In genomic region chr9:13315393-13315792, GRCm38 (mm10) we compare ENCODE assay signal across 15 mouse cellular contexts. TPM values are rescaled to one million over a fixed set of nuclear protein-coding genes. Genes with fewer than 3 reads are reported as not detected.
DNase-seq lines count a peak whose midpoint lies in the region; ATAC-seq and TF ChIP-seq lines count a peak whose summit lies in the region.
"Had no signal": no experiment of that assay in that cellular context is flagged by ENCODE, and none has a peak within 500 bp of the region (broad histone marks: within the 10 kb centered on the region; RNA-seq: fewer than 3 reads in every experiment).

No protein-coding gene starts in this region.

- no peak overlapping the region for H3K4me2 ChIP-seq in embryonic facial prominence, embryonic 14.5 days (ENCODE audit: low read depth, low read length)
- H3K4me2 ChIP-seq in limb, embryonic 15.5 days, result no peak overlapping the region
- H3K4me2 ChIP-seq: forebrain, embryonic 12.5 days; liver, embryonic 11.5 days; midbrain, embryonic 13.5 days had no signal

- 0 out of 2 replicates have a peak, but pooled peaks cover 3% of the 10 kb centered on the region for H3K4me1 ChIP-seq in kidney, adult 2 months (ENCODE audit: control insufficient read depth, insufficient read depth, low read length)
- peaks cover 17% of the 10 kb centered on the region; the same call in 1 of the 2 replicates for H3K4me1 ChIP-seq in embryonic facial prominence, embryonic 14.5 days (ENCODE audit: control insufficient read depth, insufficient read depth, low read length)
- peaks cover 17% of the 10 kb centered on the region for H3K4me1 ChIP-seq in limb, embryonic 15.5 days

- H3K9ac ChIP-seq in embryonic facial prominence, embryonic 14.5 days (ENCODE audit: low read depth, low read length), result no peak overlapping the region
- H3K9ac ChIP-seq in limb, embryonic 15.5 days, result no peak overlapping the region
- H3K9ac ChIP-seq: forebrain, embryonic 12.5 days; midbrain, embryonic 13.5 days had no signal

- 60% methylated on average over 5 of the region's 5 CpGs for WGBS in kidney, adult 2 months
- 59% methylated on average over 5 of the region's 5 CpGs for WGBS in embryonic facial prominence, embryonic 14.5 days
- 60% methylated on average over 5 of the region's 5 CpGs for WGBS in limb, embryonic 15.5 days

- no peak for TF ChIP-seq POLR2A in kidney, adult 2 months (IDR thresholded peaks at IDR 0.05; ENCODE audit: low read depth, low read length)

- no peaks in the 10 kb centered on the region for H3K27me3 ChIP-seq in kidney, adult 2 months (replicated peaks; ENCODE audit: control insufficient read depth, insufficient read depth, low read length)
- no peaks in the 10 kb centered on the region for H3K27me3 ChIP-seq in embryonic facial prominence, embryonic 14.5 days (replicated peaks; ENCODE audit: control insufficient read depth, insufficient read depth, low read length)
- no peaks in the 10 kb centered on the region for H3K27me3 ChIP-seq in limb, embryonic 15.5 days
- H3K27me3 ChIP-seq: forebrain, embryonic 12.5 days; midbrain, embryonic 13.5 days; Patski had no signal

- H3K4me3 ChIP-seq in kidney, adult 2 months (ENCODE audit: insufficient read depth, low read depth, low read length), result no peak overlapping the region
- no peak overlapping the region for H3K4me3 ChIP-seq in embryonic facial prominence, embryonic 14.5 days (ENCODE audit: low read depth, low read length)
- H3K4me3 ChIP-seq in limb, embryonic 15.5 days, result no peak overlapping the region
- H3K4me3 ChIP-seq: forebrain, embryonic 12.5 days; midbrain, embryonic 13.5 days; myocyte had no signal

- peak; percentile 81 for DNase-seq in heart, adult 11 months
- no peak for DNase-seq in heart, postnatal 25 days (ENCODE audit: low spot score)
- DNase-seq in kidney, adult 2 months, result no peak
- no peak for DNase-seq in kidney, adult 18-20 months
- no peak for DNase-seq in embryonic facial prominence, embryonic 14.5 days (ENCODE audit: low spot score)
- DNase-seq in T-cell, adult 2 months (ENCODE audit: low spot score), result no peak
- DNase-seq: cerebellum, postnatal 36 days; spleen, adult 18-20 months; thymus, postnatal 14 days had no signal

- H3K27ac ChIP-seq in kidney, adult 2 months (ENCODE audit: insufficient read depth, low read depth, low read length), result peak overlapping the region; percentile 32; the same call in 1 of the 2 replicates
- H3K27ac ChIP-seq in embryonic facial prominence, embryonic 14.5 days (replicated peaks; ENCODE audit: low read depth, low read length), result peak overlapping the region; percentile 30; the same call in 1 of the 2 replicates
- peak overlapping the region; percentile 24; the same call in 1 of the 2 replicates for H3K27ac ChIP-seq in limb, embryonic 15.5 days
- H3K27ac ChIP-seq: forebrain, embryonic 12.5 days; midbrain, embryonic 13.5 days had no signal

- ATAC-seq in embryonic facial prominence, embryonic 14.5 days (ENCODE audit: low read depth), result no peak
- no peak for ATAC-seq in limb, embryonic 15.5 days (ENCODE audit: insufficient number of reproducible peaks, low FRiP score, low TSS enrichment, low read depth)
- ATAC-seq: midbrain, embryonic 13.5 days had no signal

- TF ChIP-seq CTCF in kidney, adult 2 months (conservative IDR thresholded peaks at IDR 0.05; ENCODE audit: insufficient read depth, insufficient read length, low read depth, low read length), result no peak

- H3K9me3 ChIP-seq in embryonic facial prominence, embryonic 14.5 days (ENCODE audit: control insufficient read depth, low read length), result no peaks in the 10 kb centered on the region
- no peaks in the 10 kb centered on the region for H3K9me3 ChIP-seq in limb, embryonic 15.5 days
- H3K9me3 ChIP-seq: forebrain, embryonic 12.5 days; midbrain, embryonic 13.5 days had no signal

- H3K36me3 ChIP-seq in kidney, adult 2 months (ENCODE audit: control insufficient read depth, insufficient read depth, low read length), result no peaks in the 10 kb centered on the region
- H3K36me3 ChIP-seq in embryonic facial prominence, embryonic 14.5 days (ENCODE audit: control insufficient read depth, insufficient read depth, low read length), result no peaks in the 10 kb centered on the region
- H3K36me3 ChIP-seq in limb, embryonic 15.5 days, result no peaks in the 10 kb centered on the region
- H3K36me3 ChIP-seq: forebrain, embryonic 12.5 days; midbrain, embryonic 13.5 days had no signal

- intact Hi-C loops in heart, postnatal 25 days (cut with DNase I), result no loop called here

RNA-seq across cellular contexts. Expression of gene Maml2, which starts 17.6 kb away (rescaled TPM):
- 1 to 10 TPM; 5.0 to 6.4 TPM for total RNA-seq in heart, postnatal 25 days (2021)
- 4.6 and 4.8 TPM in 2 replicates for polyA plus RNA-seq in kidney, adult 2 months (2012; rRNA removed)
- polyA plus RNA-seq in embryonic facial prominence, embryonic 14.5 days (2014; fragmentation: Nextera tagmentation; extraction: Ambion mirVana), result 9.8 and 11.1 TPM in 2 replicates
- polyA plus RNA-seq in limb, embryonic 15.5 days (2015; fragmentation: Nextera tagmentation; extraction: Ambion mirVana), result 10.2 and 10.9 TPM in 2 replicates
